Mouse (Mus musculus) cerebellum, postnatal 10 days (tissue): ENCODE results near the gene Zfp536.

Experiments
- DNase-seq, 2 experiments: peaks; one replicate each; pipeline ENCODE4 v3.0.0; 2021; ENCODE audit warnings: mixed read lengths in 2 of 2

The Zfp536 gene

DNA sequence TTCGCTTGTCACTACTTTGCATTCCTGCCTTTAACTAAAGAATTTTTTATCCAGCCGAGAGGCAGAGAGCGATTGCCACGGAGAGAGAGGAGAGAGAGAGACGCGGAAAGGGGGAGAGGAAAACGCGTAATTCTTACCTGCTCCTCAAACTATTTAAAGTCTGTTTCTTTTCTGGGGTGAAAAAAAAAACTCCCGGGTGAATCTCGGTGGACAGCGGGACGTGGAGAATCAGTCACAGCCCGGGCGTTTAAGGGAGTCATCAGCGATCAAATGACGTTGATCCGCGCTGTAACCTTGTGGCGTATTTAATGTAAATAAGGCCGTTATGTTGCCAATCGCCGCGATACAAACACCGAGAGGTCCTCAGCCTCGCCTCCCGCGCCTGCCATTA, at the start of gene Zfp536:
Gene Zfp536 (minus strand): TSS at position 330 of the 391 bp plus-strand sequence.
- peak; percentile 57 to 63 for DNase-seq

DNA sequence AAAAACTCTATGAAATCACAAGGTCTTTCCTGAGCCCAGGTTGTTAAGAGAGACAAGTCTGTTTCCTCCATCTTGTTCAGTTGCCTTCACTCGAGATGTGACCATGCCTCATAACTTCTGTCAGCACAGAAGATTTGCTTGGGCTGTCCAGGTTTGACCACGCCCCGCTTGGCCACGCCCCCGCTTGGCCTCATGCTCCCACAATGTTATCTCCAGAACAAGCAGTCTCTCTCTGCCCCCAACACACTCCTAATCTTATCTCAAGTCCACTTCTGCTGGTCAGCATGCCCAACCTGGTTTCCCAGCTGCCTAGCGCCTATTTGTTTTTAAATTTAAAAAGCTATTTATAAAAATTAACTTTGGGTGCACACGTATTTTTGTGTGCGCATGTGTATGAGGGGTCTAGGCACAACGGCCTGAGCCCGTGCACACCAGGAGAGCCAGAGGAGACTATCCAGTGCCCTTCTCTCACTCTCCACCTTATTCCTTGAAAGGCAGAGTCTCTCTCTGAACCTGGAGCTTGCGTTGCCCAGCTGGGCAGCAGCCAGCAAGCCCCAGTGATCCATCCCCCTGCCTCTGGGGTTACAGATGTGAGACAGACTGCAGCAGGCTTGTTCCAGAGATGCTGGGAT, 47.3 kb upstream of the Zfp536 start:
- no peak for DNase-seq

DNA sequence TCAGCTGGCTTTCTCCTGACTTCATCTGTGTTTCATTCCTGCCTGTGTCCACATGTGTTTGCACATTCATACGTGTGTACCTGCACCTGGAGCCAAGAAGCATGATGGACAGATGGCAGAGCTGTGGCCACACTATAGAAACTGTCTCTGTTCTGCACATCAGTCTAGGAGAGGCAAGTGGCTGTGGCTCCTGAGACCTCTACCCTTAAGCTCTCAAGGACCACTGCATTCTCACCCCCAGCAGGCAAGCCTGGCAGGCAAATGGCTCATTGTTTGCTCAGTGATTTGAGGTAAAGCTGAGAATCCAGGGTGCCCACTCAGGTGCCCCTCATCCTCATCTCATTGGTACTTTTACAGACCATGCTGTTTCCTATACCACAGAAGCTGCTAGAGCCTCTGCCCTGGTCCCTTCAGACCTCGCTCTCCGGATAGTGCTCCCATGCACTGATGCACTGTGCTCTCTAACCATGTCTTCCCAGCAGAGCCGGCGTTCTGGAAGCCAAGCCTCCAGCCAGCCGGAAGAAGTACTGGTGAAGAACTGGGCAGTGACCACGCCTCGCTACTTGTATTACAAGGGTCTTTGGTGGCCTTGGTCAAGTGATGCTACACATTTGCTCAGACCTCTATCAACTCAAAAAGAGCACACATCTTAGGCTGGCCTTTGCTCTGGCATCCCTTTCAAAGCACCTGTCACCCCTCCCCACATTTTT, 45.3 kb upstream of the Zfp536 start:
- DNase-seq: no peak

DNA sequence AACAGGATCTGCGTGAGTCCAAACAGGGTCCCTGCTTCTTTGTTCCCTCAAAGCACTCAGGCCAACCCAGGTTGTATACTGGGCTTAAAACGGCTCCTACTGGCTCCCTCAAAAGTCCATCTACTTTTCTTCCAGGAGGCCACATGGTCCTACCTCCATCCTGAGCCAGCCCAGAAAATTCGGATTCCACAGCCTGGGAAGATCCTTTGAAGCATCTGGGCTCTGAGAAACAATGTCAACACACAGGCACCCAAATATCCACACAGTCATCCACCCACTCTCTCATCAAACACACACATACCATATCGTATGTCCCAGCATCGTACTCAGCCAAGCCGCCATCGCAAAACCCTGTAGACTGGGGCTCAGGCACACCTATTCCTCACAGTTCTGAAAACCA, 43.5 kb upstream of the Zfp536 start:
- no peak for DNase-seq

DNA sequence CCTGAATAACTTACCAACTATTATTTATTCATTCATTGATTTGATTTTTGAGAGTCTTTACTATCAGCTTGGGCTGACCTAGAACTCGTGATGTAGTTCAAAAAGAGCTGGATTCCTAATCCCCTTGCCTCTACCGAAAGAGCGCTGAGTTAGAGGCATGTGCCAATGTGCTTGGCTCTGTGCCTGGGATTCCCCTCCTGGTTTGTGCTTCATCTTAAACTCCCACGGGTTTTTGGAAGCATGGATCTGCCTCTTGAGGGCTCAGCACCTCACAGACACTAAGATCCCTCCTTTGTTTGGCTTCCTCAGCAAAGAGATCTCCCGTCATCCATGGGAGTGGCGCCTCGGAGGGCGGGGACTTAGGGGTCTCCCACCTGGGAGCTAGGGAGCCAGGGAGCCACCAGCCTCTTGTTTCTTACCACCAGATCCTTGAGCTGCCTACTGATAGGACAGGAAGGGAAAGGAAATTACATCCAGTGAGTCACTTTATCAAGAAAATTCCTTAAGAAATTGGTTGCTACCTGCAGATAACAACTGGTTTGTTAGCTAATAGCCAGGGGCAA, 41.5 kb upstream of the Zfp536 start:
- peak; percentile 39 to 41 for DNase-seq

DNA sequence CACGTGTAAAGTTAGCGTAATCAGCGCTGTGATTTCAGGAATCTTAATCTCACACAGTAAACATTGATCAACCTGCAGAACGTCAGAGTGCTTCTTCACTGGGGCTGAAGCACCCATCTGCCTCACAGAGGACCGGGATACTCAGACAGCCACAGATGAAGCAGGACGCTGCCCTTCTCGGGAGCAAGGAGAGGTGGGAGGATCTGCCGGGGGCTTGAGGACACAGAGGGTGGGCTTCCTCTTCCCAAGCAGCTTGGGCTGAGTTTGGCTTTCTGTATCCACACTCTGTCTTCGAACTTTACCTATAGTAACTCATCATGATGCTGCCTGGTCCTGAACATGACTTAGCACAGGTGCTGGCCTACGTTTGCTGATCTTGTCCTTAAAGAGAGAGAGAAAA, 40.2 kb upstream of the Zfp536 start:
- DNase-seq: no peak

DNA sequence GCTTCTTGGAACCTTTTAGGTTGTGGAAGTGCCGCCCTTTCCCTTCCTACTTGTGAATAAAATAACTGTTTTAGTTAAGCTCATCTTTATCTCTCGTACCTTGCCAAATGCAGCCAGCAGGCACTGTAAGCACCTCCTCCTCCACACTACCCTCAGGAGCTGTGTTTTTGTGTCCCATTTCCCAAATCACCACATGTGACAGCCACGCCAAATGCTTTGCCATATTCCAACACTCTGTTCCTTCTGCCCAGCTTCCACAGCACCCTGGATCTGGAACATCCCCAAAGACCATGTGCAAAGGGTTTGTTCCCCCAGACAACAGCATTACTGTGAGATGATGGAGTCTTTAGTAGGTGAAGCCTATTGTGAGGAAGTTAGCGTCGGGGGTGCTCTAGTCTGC, 36.5 kb upstream of the Zfp536 start:
- DNase-seq: no peak

DNA sequence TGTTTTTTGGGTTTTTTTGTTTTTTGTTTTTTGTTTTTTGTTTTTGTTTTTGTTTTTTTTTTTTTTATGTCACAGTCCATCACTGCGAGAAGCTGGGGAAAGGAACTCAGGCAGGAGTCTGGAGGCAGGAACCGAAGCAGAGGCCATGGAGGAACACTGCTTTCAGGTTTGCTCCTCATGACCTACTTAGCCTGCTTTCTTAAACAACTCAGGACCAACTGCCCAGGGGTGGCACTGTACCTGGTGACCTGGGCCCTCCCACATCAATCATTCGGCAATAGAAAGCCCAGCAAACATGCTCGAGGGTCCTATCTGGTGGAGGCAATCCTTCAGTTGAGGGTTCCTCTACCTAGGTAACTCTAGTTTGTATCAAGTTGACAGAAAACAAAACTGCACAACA, 35.6 kb upstream of the Zfp536 start:
- no peak for DNase-seq

DNA sequence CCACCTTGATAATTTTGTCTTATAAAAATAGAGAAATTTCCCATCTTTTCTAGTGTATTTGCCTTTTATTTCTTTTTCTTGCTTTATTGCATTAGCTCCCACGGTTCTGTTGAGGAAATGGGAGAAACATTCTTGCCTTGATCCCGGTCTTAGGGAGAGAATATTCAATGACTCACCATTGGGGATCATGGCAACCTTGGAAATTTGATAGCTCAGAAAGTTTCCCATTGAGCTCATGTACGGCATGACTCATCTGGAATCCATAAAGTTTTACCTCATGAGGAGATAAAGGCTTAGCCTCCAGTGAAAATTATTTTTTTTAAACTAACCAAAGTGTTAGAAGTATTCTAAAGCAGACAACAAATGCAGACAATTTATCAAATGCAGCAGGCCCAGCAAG, 27.7 kb upstream of the Zfp536 start:
- no peak for DNase-seq

DNA sequence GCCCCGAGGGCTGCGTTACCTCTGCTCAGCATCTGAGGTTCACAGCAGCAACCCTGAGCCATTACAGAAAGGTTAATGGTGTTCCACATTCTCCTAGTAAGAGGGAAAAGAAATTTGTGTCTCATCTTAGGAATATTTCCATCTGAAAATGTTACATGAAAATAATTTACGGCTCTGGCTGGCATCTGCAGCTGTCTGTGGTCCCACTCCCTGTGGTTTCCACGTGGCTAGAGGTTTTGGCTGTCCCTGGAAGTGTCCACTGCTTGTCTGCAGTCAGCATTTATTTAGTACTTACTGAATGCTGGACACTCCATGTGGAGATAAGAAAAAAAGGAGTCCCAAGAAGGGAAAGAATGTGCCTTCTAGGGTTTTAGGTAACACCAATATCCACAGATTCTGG, 15.3 kb upstream of the Zfp536 start:
- DNase-seq: no peak

DNA sequence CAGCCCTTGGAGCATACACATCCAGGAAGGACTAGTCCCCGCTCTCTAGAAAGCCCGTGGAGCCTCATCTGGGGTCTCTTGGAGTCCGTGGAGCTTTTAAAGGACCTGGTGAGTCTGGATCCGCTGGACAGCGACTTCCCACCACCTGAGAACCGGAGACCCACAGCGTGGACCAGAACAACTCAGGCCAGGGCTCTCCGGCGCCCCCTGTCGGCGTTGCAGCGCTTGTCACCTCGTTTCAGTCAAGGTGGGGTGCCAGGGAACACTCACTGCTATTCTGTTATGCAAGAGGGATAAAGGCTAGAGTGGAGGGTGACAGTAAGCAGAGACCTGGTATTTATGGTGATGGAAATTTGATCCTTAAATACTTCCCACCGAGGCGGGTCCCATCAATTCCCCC, 2.1 kb upstream of the Zfp536 start:
- peak; percentile 93 to 95 for DNase-seq

DNA sequence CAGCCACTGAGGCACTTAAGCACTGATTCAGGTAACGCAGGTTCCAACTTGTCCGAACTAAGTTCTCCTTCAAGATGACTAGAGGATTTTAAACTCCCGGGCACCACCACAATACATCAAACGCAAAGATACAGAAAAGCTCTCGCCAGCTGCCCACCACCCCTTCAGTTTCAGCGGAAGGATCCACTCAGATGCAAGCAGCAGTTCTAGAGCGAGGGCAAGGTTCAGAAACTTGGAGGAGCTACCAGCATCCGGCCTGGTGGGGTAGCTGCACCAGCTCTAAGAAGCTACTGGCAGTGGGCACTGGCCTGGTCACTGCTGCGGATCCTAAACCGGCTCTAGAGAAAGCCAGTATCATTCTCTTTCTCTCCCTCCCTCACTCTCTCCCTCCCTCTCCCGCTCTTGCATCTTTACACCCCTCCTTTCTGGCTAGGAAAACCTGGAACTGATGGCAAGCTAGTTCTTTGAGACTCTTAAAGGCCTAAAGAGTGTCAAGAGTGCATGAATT, 1.1 kb upstream of the Zfp536 start:
- peak in 1 of 2 experiments; percentile 32 for DNase-seq

DNA sequence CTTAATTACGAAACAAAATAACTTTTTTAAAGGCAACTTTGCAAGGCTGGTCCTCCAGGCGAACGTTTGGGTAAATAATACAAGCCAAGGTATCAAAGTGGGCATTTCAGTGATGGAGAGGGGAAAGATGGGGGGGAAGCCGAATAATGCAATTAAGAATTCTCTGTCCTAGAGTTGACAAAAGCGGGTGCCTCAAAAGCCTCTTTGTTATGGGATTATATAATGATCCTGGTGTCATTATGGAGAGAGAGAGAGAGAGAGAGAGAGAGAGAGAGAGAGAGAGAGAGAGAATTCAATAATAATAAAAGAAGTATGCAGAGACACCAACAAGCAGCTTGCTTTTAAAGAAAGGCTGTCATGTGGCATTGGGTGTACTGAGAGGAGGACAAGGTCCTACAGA, 465 bp upstream of the Zfp536 start:
- DNase-seq: no peak

DNA sequence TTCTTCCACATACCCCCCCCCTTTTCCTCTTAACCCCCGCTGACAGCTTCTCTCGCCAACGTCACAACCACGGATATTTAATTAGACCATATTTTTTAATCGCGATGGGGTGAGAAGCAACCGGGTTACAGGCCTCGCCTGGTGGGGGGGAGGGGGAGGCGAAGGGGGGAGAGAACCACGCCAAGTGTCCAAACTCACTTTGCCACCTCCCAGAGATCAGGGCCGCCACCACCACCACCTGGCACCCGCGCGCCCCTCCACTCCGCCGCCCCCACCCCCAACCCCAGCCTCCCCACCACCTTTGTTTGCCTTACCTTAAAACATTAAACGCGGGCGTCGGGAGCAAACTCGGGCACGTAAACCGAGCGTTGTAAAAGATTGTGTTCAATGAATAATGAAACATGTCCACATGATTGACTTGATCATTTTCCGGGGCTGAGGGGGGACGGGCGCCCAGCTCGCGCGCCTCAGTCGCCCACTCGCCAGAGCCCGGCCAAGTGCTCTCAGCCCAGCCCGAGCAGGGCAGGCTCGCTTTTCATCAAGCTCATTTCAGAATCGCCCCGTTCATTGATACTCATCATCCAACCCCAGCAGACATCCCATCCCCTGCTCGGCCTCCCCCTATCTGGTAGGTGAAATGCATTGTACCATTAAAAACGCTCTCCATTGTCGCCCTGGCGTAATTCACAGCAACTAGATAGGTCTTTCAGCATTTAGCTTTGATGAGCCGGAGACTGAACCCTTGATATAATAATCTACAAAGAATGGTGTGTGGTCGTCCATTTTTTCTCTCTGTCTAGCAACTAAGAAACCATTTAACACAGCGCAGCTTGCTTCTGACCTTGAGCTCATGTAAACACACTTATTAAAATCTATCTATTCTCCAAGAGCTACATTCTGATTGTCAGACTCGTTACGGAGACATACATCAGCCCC, 797 bp downstream of the Zfp536 start:
- peak; percentile 81 for DNase-seq

DNA sequence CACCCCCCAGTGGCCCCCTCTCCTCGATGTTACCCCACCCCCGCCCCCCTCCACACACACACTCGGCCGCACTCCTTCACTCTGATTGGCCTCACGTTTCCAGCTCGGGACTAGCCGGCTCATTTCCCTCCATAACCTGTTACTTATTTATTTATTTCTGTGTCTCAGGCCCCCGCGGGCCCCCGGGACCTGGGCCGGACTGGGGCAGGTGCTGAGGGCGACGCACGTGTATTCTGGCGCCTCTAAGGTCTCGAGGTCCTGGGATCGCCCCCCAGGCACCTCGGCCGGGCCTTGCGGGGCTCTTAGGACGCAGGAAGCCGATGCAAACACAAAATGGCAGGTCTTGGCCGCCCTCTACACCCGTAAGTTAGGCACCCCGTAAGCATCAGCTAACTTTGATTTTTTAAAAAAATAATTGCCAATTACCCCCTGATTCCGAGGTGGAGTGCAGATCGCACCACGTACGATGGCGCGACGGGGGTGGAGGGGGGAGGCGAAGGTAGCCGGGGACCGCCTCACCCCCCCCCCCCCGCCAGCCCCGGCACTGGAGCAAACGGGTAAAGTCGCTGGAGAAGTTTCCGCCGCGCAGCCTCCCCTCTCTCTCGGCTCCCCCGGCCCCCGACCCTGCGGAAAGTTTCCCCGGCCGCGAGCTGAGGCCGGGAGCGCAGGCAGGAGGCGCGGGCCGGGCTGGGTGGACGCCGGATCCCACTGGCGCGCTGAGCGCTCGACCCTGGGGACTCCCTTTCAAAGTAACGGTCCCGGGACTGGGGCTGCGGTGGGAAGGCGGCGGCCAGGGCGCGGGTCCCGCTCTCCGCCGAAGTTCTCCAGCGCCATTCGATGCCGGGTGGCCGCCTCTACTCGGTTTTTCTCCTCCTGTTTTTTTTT, 1.7 kb downstream of the Zfp536 start:
- peak; percentile 79 to 83 for DNase-seq

DNA sequence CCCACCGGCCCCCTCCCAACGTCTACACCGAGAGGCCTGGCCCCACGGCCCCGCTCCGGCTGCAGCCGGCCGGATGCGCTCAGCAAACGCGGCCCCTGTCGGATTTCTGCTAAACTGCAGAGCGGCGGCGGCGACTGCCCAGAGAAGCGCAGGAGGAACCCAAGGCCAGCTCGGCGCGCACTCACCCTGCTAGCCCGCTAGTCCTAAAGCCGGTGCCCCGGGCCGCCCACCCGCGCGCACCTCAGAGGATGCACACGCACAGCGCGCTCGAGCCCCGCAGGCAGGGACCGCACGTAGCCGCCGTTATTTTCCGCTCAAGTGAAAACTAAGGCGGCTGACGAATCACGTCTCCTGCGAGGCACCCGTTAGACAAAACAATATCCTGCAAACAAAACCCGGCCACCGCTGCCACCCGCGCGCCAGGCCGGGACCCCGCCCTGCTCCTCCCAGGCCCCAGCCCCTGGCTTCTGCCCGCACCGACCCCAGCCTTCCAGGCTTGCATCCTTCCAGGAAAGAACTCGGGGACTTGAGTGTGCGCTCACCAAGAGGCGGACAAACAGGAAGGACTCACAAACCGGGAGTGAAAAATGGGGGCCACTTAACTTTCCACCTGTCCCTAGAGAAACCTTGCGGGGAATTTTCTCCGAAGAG, 2.9 kb downstream of the Zfp536 start:
- DNase-seq: peak; percentile 96

DNA sequence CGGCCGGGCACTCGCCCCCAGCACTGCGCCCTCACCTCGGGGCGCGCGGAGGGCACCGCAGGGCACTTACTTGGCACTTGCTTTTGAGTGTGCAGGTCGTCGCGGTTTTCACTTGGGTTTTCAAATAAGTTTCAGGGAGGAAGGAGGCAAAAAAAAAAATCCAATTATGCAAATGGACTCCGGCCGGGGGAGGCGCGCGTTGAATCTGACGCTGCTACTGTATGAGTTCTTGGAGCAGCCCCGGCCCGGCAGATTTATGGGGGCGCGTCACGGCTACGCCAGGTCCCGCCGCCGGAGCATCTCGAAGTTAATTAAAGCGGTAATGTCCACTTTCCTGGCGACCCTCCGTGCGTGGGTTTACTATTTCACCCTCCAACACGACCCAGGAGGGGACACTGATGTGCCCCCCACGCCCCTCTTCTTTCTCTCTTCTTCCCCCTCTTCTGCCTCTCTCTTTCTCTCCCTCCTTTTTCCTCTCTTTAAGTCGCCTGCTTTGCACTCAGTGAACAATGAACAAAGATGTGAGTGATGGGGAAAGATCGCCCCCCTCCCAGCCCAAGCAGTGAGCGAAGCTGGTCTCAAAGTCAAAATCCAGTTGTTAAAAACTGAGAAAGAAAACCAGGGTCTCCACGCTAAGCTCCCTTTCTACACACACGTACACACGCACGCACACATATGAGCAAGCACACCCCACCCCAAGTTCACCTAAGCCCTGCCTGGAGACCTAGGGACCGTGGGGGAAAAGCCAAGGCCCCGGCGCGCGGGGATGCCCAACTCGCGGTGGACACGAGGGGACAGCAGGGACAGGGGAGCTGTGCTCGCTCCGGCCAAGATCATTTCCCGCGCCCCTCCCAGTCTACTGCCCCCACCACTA, 3.7 kb downstream of the Zfp536 start:
- DNase-seq: peak; percentile 75 to 76

DNA sequence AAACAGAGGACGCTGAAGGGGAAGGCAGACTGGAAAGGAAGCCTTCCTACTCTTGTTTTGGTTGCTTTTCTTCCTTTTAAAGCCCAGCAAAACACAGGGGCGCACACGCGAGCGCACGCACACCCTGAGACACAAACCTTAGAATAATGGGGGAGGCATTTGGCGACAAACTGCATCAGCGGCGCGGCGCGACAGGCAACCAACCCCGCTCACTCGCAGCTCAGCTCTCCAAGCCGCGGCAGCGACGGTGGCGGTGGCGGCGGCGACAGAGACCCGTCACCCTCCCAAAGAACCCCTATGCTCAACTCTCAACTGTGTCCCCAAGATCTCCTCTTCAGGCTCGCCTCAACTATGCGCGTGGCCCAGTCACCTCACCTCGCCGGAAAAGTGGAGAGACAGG, 4.4 kb downstream of the Zfp536 start:
- peak; percentile 60 to 63 for DNase-seq

DNA sequence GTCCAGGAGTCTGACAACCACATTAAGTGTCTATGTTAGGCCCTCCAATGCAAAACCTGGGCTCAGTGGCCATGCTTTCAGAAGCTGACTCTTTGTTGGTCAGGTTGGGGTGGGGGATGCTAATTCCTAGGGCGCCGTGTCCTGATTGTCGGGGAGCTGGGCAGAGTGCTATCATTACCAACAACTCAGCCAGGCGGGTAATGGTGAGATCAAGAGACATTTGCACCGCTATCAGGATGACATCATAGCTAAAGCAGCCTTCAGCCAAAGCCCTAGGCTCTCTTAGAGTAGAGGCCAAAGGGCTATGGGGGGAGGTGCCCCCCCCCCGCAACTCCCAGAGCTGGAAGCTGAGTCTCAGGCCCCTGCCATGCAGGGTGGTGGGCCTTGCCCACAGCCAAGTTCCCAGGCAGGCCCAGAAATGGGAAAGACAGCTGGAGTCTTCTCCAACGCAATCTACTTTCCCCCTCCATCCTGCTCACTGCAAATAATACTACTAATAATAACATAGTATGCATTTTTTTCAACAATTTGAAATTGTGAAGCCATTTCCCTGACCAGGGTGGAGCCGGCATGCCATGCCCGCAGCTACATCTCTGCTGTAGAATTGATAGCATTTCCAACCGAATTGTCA, 5.0 kb downstream of the Zfp536 start:
- peak in 1 of 2 experiments; percentile 30 for DNase-seq

DNA sequence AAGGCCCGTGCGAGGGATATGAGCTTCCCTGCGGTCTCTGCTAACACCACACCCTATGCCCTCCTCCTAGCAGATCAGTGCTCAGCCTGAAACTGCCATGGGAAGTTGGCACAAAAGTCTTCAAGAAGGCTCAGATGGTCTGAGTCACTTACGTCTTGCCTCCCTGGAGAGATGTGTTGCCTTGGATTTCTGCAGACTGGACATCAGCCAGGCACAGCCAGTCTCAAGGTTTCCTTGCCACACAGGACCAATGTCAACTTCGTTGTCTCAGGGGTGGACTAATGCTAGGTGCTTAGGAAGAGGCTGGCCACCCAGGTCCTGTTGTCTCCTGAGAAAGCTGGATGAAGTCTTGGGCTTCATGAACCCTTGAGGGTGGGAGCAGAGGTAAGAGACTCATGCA, 14.6 kb downstream of the Zfp536 start:
- no peak for DNase-seq
